Mouse (Mus musculus) macrophage (primary cell): ENCODE measurements around the gene Exosc9. TPM values are rescaled to one million over a fixed set of nuclear protein-coding genes. Genes with fewer than 3 reads are reported as not detected.

ENCODE experiments used
- H3K27ac ChIP-seq: fragments of 350-480 bp; formaldehyde crosslinking; 2 replicates; pipeline ENCODE4 v1.9.0; 2021
- H3K36me3 ChIP-seq: fragments of 350-480 bp; formaldehyde crosslinking; 2 replicates; pipeline ENCODE4 v1.9.0; 2021; ENCODE audit errors: inconsistent target
- H3K4me3 ChIP-seq: fragments of 350-480 bp; formaldehyde crosslinking; 2 replicates; pipeline ENCODE4 v1.9.0; 2021; ENCODE audit errors: inconsistent target
- H3K79me2 ChIP-seq: fragments of 350-480 bp; formaldehyde crosslinking; 2 replicates; pipeline ENCODE4 v1.9.0; 2021; ENCODE audit errors: inconsistent target
- WGBS: methylation state at CpG from one replicate; pipeline ENCODE4 v1.1.7; 2026; ENCODE audit warnings: inconsistent platforms; ENCODE audit not compliant: missing documents; 5-methylcytosine and 5-hydroxymethylcytosine counted together
- polyA plus RNA-seq: library from polyadenylated mRNA; stranded (reverse); fragments of 250-400 nt; gene quantifications from 3 replicates; pipeline ENCODE4 v1.2.4, GENCODE M21; 2018; ENCODE audit warnings: inconsistent platforms
- total RNA-seq, 78 experiments: library from RNA; depleted of rRNA; stranded (reverse); fragments of 250-400 nt; gene quantifications; 1 replicate in 9 of 78; 2 replicates in 24 of 78; 3 replicates in 43 of 78; 4 replicates in 2 of 78; pipeline ENCODE4 v1.2.4; 2018; ENCODE audit warnings: inconsistent platforms in 56 of 78

Exosc9 gene
- total RNA-seq (2018; cell fraction: chromatin; rRNA removed), result 10 to 100 TPM in 25 of 26 experiments, 1 to 10 TPM in 1; 7.6 to 58.5 (median 39.7) TPM
- 10 to 100 TPM; 27.4 to 39.2 (median 33.6) TPM for total RNA-seq (2018; cell fraction: cytosol; rRNA removed)
- total RNA-seq (2018; cell fraction: nucleus; rRNA removed), result 10 to 100 TPM; 11.6 to 48.1 (median 28.0) TPM
- polyA plus RNA-seq, result 31.2 to 72.0 TPM (median 51.3 TPM) in 3 replicates

DNA sequence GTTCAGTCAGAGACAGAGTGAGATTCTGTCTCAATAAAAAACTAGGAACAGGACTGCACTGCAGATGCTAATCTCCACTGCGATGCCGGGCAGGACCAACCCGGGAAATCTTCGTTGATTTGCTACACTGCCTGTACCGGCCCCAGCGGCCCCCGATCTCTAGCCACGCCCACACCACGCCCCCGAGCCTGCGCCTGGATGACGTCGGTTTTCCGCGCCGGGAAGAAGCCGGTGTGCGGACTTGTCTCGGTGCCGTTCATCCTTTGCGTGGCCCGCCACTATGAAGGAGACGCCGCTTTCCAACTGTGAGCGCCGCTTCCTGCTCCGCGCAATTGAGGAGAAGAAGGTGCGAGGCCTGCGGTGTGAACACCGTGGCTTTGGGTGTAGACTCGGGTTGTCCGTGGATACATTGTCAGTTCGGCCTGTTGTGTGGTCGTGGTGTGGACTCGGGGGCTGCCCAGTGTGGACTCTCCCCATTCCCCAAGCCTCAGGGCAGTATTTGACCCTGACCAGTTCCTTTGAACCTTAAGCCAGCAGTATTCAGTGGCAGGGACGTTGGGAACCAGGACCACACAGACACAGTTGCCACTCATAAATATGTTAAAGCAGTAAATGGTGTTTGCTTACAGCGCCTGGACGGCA lies at the start of gene Exosc9:
Exosc9 (plus strand) TSS at position 201 of the 642 bp plus-strand sequence.
- Histone ChIP-seq H3K4me3 (peak within 1 kb of the TSS; percentile 95), H3K27ac (peak within 1 kb of the TSS; percentile 19; the same call in 1 of the 2 replicates), H3K36me3 (peaks cover 34% of the 10 kb centered on the region), H3K79me2 (peaks cover 14% of the 10 kb centered on the region)
- WGBS, result 2% methylated on average over 39 of the region's 39 CpGs

DNA sequence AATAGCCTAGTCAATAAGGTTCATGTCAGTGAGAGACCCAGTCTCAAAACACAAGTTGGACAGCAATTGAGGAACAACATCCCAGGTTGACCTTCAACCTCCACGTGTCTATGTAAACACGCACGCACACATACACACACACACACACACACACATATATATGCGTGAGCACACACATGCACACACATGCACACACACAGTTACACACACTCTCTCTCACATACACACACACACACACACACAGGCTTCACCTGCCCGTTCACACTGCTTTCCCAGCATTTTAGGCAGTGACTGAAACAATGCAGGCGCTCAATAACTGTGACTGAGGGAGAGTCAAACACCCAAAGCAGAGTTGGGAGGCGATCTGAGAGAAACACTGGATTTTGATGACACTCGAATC lies 47.1 kb upstream of the Exosc9 start:
- WGBS, result 95% methylated on average over 8 of the region's 8 CpGs
- Histone ChIP-seq H3K36me3 (no peaks in the 10 kb centered on the region), H3K4me3 (no peak overlapping the region), H3K79me2 (no peaks in the 10 kb centered on the region), H3K27ac (no peak overlapping the region)

DNA sequence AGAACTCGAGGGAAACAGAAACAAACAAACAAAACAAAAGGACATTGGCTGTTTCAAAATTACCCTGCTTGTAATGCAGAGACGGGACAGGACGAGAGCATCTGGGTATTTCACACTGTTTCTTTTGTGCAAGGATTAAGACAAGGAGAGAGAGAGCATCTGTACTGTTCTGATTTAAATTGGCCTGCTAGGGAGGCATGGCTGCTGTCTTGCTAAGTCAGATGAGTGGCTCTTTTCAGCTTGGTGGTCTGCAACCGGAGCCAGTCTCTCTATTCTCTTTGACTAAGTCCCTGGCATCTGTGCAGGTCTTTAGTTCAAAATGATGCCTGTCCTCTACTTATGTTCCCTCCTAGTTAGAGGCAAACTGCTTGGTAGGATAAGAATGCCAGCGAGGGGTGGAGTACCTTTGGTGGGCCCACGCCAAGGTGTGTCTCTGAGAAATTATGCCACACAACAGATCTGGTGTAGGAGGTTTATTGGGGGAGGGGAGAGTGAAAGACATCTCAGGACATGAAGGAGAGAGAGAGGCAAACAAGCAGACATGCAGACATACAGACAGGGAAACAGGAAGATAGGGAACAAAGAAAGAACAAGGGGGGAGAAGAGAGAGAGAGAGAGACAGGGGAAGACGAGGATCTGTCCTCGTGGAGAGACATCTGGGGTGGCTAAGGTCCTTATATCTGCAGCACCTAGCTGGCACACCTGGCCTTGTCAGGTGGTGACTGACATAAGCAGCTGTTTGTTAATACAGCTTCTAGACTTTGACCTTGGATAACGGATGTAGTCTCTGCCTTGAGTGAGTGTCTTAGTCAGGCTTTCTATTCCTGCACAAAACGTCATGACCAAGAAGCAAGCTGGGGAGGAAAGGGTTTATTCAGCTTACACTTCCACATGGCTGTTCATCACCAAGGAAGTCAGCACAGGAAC lies 46.3 kb upstream of the Exosc9 start:
- H3K4me3 ChIP-seq, result no peak overlapping the region
- 82% methylated on average over 10 of the region's 10 CpGs for WGBS
- H3K79me2 ChIP-seq, result no peaks in the 10 kb centered on the region
- no peaks in the 10 kb centered on the region for H3K36me3 ChIP-seq
- H3K27ac ChIP-seq, result no peak overlapping the region

DNA sequence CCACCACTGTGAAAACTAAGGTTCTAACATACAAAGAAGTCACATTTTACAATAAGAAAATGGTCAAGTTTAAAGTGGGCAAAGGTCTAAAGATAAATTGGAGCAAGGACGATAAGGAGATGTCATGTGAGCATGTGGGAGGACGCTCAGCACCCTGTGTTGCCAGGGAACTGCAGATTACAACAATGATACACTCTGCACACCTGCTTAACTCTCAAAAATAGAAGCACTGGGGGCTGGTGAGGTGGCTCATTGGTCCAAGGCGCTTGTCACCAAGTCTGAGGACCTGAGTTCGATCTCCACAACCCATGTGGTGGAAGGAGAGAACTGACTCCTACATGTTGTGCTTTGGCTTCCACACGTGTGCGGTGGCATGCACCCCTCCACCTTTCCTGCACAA lies 40.9 kb upstream of the Exosc9 start:
- 90% methylated on average over 6 of the region's 6 CpGs for WGBS

DNA sequence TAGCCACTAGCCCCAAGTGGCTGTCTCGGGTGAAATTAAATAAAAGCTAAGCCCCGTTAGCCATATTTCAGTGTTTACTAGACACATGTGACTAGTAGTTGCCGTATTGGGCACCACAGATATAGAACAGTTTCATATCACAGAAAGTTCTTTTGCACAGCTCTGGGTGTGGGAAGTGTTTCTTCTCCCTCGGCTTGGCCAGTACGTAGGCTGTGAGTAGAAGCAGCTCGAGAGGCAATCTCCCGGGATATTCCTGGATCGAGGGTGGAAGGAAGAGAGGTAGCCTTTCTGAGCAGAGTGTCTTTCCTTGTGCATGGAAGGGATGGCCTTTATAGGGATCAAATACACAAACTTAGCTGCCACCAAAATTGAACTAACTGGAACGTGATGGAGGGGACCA lies 36.2 kb upstream of the Exosc9 start:
- 95% methylated on average over 9 of the region's 9 CpGs for WGBS
- no peak overlapping the region for H3K27ac ChIP-seq
- no peak overlapping the region for H3K4me3 ChIP-seq
- H3K36me3 ChIP-seq, result no peaks in the 10 kb centered on the region
- H3K79me2 ChIP-seq, result no peaks in the 10 kb centered on the region

More for the DNA sequence above, 40.9 kb upstream of the Exosc9 start:
- no peak overlapping the region for H3K4me3 ChIP-seq
- no peaks in the 10 kb centered on the region for H3K36me3 ChIP-seq
- H3K27ac ChIP-seq, result no peak overlapping the region
- no peaks in the 10 kb centered on the region for H3K79me2 ChIP-seq

DNA sequence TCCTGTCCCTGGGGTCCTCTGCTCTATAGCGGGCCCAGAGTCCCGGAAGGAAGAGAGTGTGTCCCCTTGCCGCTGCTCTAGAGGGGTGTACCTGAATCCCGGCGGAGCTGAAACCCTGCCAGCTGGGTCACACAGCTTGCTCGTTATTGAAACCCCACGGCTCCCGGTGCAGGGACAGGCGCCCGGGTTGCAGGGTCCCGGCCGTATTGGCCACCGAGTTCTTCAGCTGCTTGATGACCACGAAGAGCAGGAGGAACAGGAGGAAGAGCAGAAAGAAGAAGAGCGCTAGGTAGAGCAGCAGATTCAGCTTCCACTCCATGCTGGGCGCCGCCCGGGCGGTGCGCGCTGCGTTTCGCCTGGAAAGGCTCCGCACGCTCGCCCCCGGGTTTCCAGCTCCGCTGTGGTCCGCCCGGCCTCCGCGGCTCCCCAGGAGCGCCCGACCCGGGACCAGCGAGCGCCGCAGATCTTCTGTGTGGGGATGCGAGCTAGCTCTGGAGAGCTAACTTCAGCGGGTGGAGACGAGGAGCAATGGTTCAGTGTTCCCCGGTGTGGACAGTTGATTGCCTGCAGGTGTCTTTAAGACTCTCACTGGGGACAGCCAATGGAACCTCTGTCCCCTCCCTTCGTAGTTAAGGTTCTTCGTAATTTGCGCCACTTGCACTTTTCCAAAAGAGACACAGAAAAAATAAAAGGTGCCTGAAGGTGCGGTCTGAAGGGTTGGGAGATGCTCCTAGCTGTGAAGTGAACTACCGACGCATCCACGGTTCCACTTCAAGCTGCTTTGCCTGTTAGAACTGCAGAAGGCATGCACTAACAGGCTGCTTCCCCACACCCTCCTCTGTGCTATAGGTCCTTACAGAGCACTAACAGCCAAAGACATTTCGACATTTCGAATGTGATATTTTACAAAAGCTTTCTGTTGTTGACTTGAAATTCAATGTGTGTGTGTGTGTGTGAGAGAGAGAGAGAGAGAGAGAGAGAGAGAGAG lies 31.0 kb upstream of the Exosc9 start, which contains the start of gene Gm11549:
Gm11549 (minus strand) TSS at position 741 of the 988 bp plus-strand sequence.
- no peaks in the 10 kb centered on the region for H3K79me2 ChIP-seq
- H3K27ac ChIP-seq, result no peak within 1 kb of the TSS
- no peak within 1 kb of the TSS for H3K4me3 ChIP-seq
- WGBS, result 2% methylated on average over 51 of the region's 51 CpGs
- H3K36me3 ChIP-seq, result no peaks in the 10 kb centered on the region

DNA sequence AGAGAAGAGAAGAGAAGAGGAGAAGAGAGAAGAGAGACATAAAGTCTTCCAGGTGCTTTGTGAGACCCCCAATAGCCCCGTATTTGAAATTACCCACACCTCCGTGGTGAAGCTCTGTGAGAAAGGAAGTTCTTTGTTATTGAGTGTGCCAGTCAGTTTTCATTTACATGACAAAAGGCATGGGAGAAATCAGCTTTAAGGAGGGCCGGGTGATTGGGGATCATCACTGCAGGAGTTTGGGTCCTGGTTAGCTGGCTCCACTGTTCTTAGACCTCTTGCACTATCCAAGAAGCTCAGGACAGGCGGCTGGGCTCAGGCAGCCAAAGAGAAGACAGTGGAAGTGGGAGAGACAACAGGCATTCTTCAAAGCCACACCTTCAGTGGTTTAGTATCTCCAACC lies 30.3 kb upstream of the Exosc9 start:
- H3K27ac ChIP-seq, result no peak overlapping the region
- WGBS, result 36% methylated on average over 4 of the region's 4 CpGs
- no peaks in the 10 kb centered on the region for H3K79me2 ChIP-seq
- no peak overlapping the region for H3K4me3 ChIP-seq
- no peaks in the 10 kb centered on the region for H3K36me3 ChIP-seq

DNA sequence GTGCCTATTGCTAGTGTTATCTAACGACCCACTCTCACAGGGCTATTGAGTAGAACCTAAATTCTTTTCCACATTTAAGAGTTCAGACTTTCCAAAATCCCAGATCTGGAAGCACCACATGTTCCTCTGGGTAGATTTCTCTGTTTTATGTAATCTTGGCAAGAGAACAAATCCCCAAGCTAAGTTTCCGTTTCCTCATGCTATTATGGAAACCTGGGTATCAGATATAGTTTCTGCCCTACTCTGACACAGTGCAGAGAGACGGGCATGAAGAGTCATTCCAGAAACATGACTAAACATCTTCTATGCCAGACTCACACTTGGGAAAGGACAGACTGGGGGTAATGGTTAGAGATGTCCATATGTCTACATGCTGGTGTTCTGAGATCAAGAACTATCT lies 27.9 kb upstream of the Exosc9 start:
- no peaks in the 10 kb centered on the region for H3K79me2 ChIP-seq
- 82% methylated on average over 3 of the region's 3 CpGs for WGBS
- no peaks in the 10 kb centered on the region for H3K36me3 ChIP-seq
- H3K4me3 ChIP-seq, result no peak overlapping the region
- no peak overlapping the region for H3K27ac ChIP-seq

DNA sequence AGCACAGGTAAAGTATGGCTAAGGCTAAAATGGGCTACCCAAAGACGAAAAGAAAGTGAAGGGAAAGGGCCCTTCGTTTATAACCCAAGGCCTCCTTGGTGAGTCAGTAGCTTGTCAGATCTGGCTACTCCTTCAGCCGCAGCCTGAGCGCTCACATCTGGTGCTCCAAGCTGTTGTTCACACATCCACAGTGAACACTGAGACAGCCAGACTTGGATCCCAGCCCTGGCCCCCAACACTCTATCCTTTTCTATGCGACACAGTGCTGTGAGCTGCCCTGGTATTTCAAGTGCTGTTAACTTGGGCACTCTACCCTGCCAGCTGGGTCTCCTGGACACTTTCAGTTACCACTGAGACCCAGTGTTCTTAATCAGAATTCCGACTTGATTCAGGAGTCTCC lies 22.1 kb upstream of the Exosc9 start:
- Histone ChIP-seq H3K79me2 (no peaks in the 10 kb centered on the region), H3K4me3 (no peak overlapping the region), H3K36me3 (no peaks in the 10 kb centered on the region), H3K27ac (no peak overlapping the region)
- WGBS, result 92% methylated on average over 6 of the region's 6 CpGs

DNA sequence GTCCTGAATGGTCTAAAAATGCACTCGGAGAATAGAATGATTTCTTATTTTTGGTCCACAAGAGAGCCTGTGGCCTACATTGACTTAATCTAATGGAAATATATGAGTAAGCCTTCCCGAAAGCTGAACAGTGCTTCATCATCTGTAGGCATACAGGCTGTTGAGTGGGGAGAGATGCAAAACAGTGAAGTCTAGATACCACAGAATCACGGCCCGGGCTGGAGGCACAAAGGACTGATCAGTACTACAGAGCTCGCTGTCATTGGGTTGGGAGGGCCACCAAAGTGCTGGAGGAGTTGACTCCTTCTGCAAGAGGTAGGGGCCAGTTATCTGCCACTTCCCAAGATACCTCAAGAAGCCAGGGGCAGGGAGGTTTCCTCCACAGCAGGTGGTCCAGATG lies 21.6 kb upstream of the Exosc9 start:
- H3K4me3 ChIP-seq, result no peak overlapping the region
- WGBS, result 97% methylated on average over 5 of the region's 5 CpGs

DNA sequence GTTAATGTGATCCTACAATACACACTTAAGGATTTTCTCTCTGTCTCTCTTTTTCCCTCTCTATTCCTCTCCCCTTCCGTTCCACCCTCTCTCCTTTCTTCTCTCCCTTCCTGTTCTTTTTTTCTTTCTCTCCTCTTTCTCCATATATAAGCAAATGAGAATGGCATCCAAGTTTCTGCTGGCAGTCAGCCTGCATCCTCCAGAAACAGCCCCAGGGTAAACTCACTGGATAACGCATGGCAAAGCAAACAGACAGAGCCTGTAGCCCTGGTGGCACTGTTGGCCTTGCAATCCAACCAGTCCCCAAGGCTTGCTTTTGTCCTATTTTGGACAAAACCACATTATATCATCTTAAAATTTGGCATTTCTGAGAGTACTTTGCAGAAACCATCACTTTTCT lies 21.2 kb upstream of the Exosc9 start:
- WGBS, result 89% methylated on average over 2 of the region's 2 CpGs
- Histone ChIP-seq H3K4me3 (no peak overlapping the region), H3K27ac (no peak overlapping the region), H3K79me2 (no peaks in the 10 kb centered on the region), H3K36me3 (no peaks in the 10 kb centered on the region)

More for the DNA sequence above, 21.6 kb upstream of the Exosc9 start:
- H3K27ac ChIP-seq, result no peak overlapping the region
- no peaks in the 10 kb centered on the region for H3K79me2 ChIP-seq
- H3K36me3 ChIP-seq, result no peaks in the 10 kb centered on the region

DNA sequence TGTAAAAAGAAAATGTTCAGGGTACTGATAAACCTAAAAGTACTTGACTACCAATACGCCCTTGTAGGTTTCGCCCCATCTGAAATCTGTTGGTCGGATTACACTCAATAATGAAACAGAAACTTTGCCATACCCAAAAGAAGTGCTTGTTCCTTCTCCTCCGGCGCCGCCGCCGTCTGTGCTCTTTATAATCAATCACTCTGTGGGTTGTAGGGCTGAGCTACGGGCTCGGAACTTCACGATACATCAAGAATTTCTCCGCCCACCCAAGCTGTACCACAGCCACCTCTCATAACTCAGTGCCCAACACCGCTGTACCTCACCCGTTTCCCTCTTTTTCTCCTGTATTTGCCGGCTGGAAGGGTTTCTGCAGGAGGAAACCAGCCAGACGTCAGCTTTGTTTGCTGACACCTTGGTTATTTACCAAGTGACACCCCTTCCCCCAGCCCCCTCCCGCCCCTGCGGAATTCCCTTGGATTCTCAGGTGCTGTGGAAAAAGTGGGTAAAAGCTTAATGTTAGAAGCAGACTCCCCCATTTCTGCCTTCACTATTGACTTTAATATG lies 20.3 kb upstream of the Exosc9 start:
- H3K27ac ChIP-seq, result no peak overlapping the region
- 4% methylated on average over 18 of the region's 18 CpGs for WGBS
- H3K36me3 ChIP-seq, result no peaks in the 10 kb centered on the region
- peak overlapping the region; percentile 28 for H3K4me3 ChIP-seq
- no peaks in the 10 kb centered on the region for H3K79me2 ChIP-seq

DNA sequence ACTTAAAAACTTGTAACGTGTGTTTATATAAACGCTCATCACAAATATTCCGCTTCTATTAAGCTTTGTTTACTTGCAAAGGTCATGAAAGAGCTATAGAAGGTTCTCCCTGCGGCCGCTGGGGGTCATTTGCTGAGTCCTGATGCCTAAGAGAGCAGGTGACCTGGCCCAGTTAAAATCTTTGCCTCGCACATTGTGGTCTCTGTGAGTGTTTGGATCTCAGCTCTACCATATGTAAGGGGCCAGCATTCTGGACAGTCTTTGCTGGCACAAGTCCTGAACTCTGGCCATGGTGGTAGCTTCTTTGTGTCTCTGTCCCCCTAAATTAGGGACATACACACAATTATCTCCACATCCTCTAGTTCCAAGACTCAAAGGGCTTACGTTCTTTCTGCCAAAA lies 19.7 kb upstream of the Exosc9 start:
- WGBS, result 68% methylated on average over 7 of the region's 7 CpGs
- Histone ChIP-seq H3K4me3 (no peak overlapping the region), H3K36me3 (no peaks in the 10 kb centered on the region), H3K79me2 (no peaks in the 10 kb centered on the region), H3K27ac (no peak overlapping the region)
